Mouse (Mus musculus) thymus, adult 18-20 months (tissue): Measurements from ENCODE around the gene Atl1.

Source experiments
- DNase-seq, 2 experiments: peaks; one replicate each; pipeline ENCODE4 v3.0.0; 2022; ENCODE audit warnings: mixed read lengths in 2 of 2

Atl1 gene

GRCm38 (mm10) chr12:69892371-69893251, at the start of gene Atl1, which contains the start of gene Map4k5:
Gene Atl1, plus strand, starts transcription at chr12:69892614.
Gene Map4k5, minus strand, starts transcription at chr12:69893200.
- DNase-seq, result peak; percentile 53 to 67

GRCm38 (mm10) chr12:69843531-69844445, 48.6 kb upstream of the Atl1 start:
- no peak for DNase-seq

- DNase-seq, result no peak
These were observed 46.7 kb upstream of the Atl1 start for GRCm38 (mm10) chr12:69845722-69846121.

- no peak for DNase-seq
These were observed 45.9 kb upstream of the Atl1 start for GRCm38 (mm10) chr12:69846499-69846898.

- no peak for DNase-seq
These were observed 44.1 kb upstream of the Atl1 start for GRCm38 (mm10) chr12:69848083-69848878.

GRCm38 (mm10) chr12:69852288-69852687, 40.1 kb upstream of the Atl1 start:
- no peak for DNase-seq

- DNase-seq, result no peak
These were observed 39.0 kb upstream of the Atl1 start for GRCm38 (mm10) chr12:69853387-69853786.

GRCm38 (mm10) chr12:69853942-69854341, 38.5 kb upstream of the Atl1 start:
- no peak for DNase-seq

GRCm38 (mm10) chr12:69855641-69856300, 36.6 kb upstream of the Atl1 start:
- DNase-seq, result no peak

- no peak for DNase-seq
These were observed 36.0 kb upstream of the Atl1 start for GRCm38 (mm10) chr12:69856398-69856797.

GRCm38 (mm10) chr12:69857597-69857996, 34.8 kb upstream of the Atl1 start:
- DNase-seq, result no peak

GRCm38 (mm10) chr12:69858847-69859246, 33.6 kb upstream of the Atl1 start:
- DNase-seq, result no peak

GRCm38 (mm10) chr12:69863505-69863904, 28.9 kb upstream of the Atl1 start:
- peak; percentile 53 to 73 for DNase-seq

GRCm38 (mm10) chr12:69864164-69864692, 28.2 kb upstream of the Atl1 start:
- no peak for DNase-seq

- peak; percentile 21 to 47 for DNase-seq
These were observed 25.1 kb upstream of the Atl1 start for GRCm38 (mm10) chr12:69867338-69867737.

GRCm38 (mm10) chr12:69871632-69872031, 20.8 kb upstream of the Atl1 start:
- no peak for DNase-seq

GRCm38 (mm10) chr12:69877842-69878363, 14.5 kb upstream of the Atl1 start:
- DNase-seq, result no peak

GRCm38 (mm10) chr12:69879172-69879665, 13.2 kb upstream of the Atl1 start:
- no peak for DNase-seq

- DNase-seq, result no peak
These were observed 12.7 kb upstream of the Atl1 start for GRCm38 (mm10) chr12:69879739-69880138.

GRCm38 (mm10) chr12:69881198-69881905, 11.1 kb upstream of the Atl1 start:
- DNase-seq, result no peak

GRCm38 (mm10) chr12:69884053-69884452, 8.4 kb upstream of the Atl1 start:
- no peak for DNase-seq
